Mouse (Mus musculus): ENCODE measurements around the gene Akp3.

DNA sequence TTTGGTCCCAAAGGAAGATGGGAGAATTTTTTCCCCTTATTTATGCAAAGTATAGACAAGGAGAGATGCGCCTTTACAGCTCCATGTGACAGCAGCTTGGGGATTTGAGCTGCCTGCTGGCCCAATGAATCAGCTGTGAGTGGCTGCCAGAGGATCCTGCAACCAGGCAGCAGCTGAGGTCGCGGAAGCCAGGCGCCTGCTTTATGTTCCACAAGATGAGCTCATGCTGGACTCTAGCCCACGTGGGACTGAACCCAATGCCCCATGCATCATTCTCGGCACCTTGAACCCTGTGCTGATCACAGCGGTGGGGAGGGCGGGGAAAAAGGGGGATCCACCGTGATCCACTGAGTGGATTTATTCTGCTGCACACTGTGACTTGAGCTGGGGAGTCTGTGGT is 17.7 kb downstream of the Akp3 start:
- no peak for TF ChIP-seq CTCF (IDR thresholded peaks at IDR 0.05; ENCODE audit: low read depth, low read length)
- no peak for TF ChIP-seq POLR2A (IDR thresholded peaks at IDR 0.05; ENCODE audit: insufficient read depth, low read length)
- no peak for TF ChIP-seq EP300 (IDR thresholded peaks at IDR 0.05; ENCODE audit: insufficient read depth, low read depth, low read length)
